Mouse (Mus musculus) cerebellum, adult 2 months (tissue): Measurements from ENCODE around the gene H2-M10.3.
"Not testable (repeated sequence)": the region's sequence is repeated elsewhere in the genome, so short reads cannot be mapped to it uniquely, and the experiment has no call there.

ENCODE experiments used
- CTCF ChIP-seq: fragments of 200-500 bp; IDR thresholded peaks from 2 replicates; pipeline ENCODE4 v1.5.1; 2011; ENCODE audit warnings: low read depth, mild to moderate bottlenecking, control low read depth, low read length, moderate library complexity, borderline replicate concordance; ENCODE audit not compliant: insufficient read depth
- POLR2A ChIP-seq: fragments of 200-500 bp; IDR thresholded peaks from 2 replicates; pipeline ENCODE4 v1.6.1; 2011; ENCODE audit warnings: low read length, control low read depth, borderline replicate concordance; ENCODE audit not compliant: insufficient read depth

DNA sequence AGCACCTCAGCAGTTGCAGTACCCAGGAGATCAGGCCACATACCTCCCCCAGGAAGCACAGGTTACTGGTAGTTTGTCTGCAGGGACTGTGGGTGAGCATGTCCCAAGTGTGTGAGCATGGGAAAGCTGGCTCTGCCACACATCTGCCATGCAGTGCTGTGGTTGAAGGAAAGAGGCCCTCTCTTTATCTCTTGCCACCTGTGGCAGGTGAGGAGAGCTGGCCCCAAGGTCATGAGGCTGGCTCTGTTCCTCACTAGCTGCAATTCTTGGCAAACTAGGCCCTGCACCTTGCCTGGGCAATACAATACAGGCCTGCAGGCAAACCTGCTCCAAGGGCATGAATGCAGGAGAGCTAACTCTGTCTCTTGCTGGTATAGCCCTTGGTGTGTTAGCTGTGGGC lies 5.8 kb downstream of the H2-M10.3 start:
- TF ChIP-seq CTCF, POLR2A: not testable (repeated sequence)
